Mouse (Mus musculus) urinary bladder, postnatal 25 days (tissue): ENCODE measurements at regions not wholly inside any gene's neighbourhood (a gene's known extent, or its start where the extent isn't known, plus 50 kb on each side); places are given as distances from the start of the nearest gene placed in this dataset.

Experiments used
- DNase-seq: peaks from one replicate; pipeline ENCODE4 v3.0.0; 2022; ENCODE audit warnings: low spot score

- DNase-seq, result no peak
Observed at GRCm38 (mm10) chr12:26143411-26143810, 271.6 kb downstream of the Rnf144a start.

- DNase-seq, result no peak
Observed at GRCm38 (mm10) chr12:26130811-26131210, 284.2 kb downstream of the Rnf144a start.

GRCm38 (mm10) chr12:26130011-26130410 is 285.0 kb downstream of the Rnf144a start:
- no peak for DNase-seq

- DNase-seq, result no peak
Observed at GRCm38 (mm10) chr12:26129511-26129910, 285.5 kb downstream of the Rnf144a start.

GRCm38 (mm10) chr12:26128851-26129250 is 286.2 kb downstream of the Rnf144a start:
- no peak for DNase-seq

- DNase-seq, result no peak
Observed at GRCm38 (mm10) chr12:26126260-26126659, 288.8 kb downstream of the Rnf144a start.

- no peak for DNase-seq
Observed at GRCm38 (mm10) chr12:26124211-26124610, 290.8 kb downstream of the Rnf144a start.

GRCm38 (mm10) chr12:26115339-26115912 is 299.6 kb downstream of the Rnf144a start:
- no peak for DNase-seq

- peak; percentile 18 for DNase-seq
Observed at GRCm38 (mm10) chr12:26112166-26113019, 302.7 kb downstream of the Rnf144a start.

GRCm38 (mm10) chr12:26109866-26110265 is 305.2 kb downstream of the Rnf144a start:
- no peak for DNase-seq

- DNase-seq, result no peak
Observed at GRCm38 (mm10) chr12:26104372-26104771, 310.7 kb downstream of the Rnf144a start.

- no peak for DNase-seq
Observed at GRCm38 (mm10) chr12:26102384-26102783, 312.7 kb downstream of the Rnf144a start.

- no peak for DNase-seq
Observed at GRCm38 (mm10) chr12:26100140-26100539, 314.9 kb downstream of the Rnf144a start.

- DNase-seq, result no peak
Observed at GRCm38 (mm10) chr12:26099176-26099575, 315.9 kb downstream of the Rnf144a start.

GRCm38 (mm10) chr12:26092311-26092710 is 322.7 kb downstream of the Rnf144a start:
- DNase-seq, result no peak

- DNase-seq, result no peak
Observed at GRCm38 (mm10) chr12:26091865-26092264, 323.2 kb downstream of the Rnf144a start.

- no peak for DNase-seq
Observed at GRCm38 (mm10) chr12:26088389-26088788, 326.7 kb downstream of the Rnf144a start.

GRCm38 (mm10) chr12:26086923-26087322 is 328.1 kb downstream of the Rnf144a start:
- DNase-seq, result no peak

- no peak for DNase-seq
Observed at GRCm38 (mm10) chr12:26086414-26086813, 328.6 kb downstream of the Rnf144a start.

- DNase-seq, result no peak
Observed at GRCm38 (mm10) chr12:26079061-26079625, 335.9 kb downstream of the Rnf144a start.

- DNase-seq, result no peak
Observed at GRCm38 (mm10) chr12:26075638-26076254, 339.3 kb downstream of the Rnf144a start.

- no peak for DNase-seq
Observed at GRCm38 (mm10) chr12:26072180-26072579, 342.9 kb downstream of the Rnf144a start.

GRCm38 (mm10) chr12:26071610-26072009 is 343.4 kb downstream of the Rnf144a start:
- peak; percentile 59 for DNase-seq
